ENCODE assay signal across 8 mouse cellular contexts in the genomic region with DNA sequence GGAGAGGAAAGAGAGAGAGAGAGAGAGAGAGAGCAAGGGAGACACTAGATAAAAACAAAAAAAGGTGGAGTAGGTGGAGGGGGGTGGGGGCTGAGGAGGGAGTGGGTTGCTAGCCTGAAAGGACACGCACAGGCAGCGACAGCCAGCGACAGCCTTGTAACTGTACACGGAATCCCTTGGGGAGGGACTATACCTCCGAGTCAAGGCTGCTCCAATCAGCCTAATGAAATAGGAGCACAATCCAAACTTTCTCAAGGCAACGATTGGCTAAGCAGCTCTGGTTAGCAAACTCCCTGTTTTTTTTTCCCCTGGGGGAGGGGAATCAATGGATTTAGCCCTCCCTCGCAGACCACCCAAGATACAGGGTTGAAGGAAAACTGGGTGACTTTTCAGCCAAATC.
DNase-seq lines count a peak whose midpoint lies in the region; ATAC-seq and TF ChIP-seq lines count a peak whose summit lies in the region.

No protein-coding gene starts in this region.

- no peak for TF ChIP-seq CTCF in kidney, adult 2 months (conservative IDR thresholded peaks at IDR 0.05; ENCODE audit: insufficient read depth, insufficient read length, low read depth, low read length)

- H3K36me3 ChIP-seq in kidney, adult 2 months (ENCODE audit: control insufficient read depth, insufficient read depth, low read length), result no peaks in the 10 kb centered on the region; the same call in 1 of the 2 replicates
- H3K36me3 ChIP-seq in macrophage (ENCODE audit: inconsistent target), result no peaks in the 10 kb centered on the region
- H3K36me3 ChIP-seq in stomach, embryonic 15.5 days, result no peaks in the 10 kb centered on the region

- no peaks in the 10 kb centered on the region for H3K27me3 ChIP-seq in kidney, adult 2 months (replicated peaks; ENCODE audit: control insufficient read depth, insufficient read depth, low read length)
- H3K27me3 ChIP-seq in stomach, embryonic 15.5 days (replicated peaks), result no peaks in the 10 kb centered on the region

- DNase-seq in kidney, adult 2 months, result peak; percentile 53
- DNase-seq in kidney, adult 8-10 months, result no peak
- peak; percentile 82 for DNase-seq in brain, adult 2 months (ENCODE audit: low read depth, low spot score)
- peak; percentile 45 to 59 for DNase-seq in heart, adult 18-20 months
- peak; percentile 65 for DNase-seq in kidney, postnatal 14 days
- DNase-seq in spleen, adult 18-20 months, result no peak

- no peaks in the 10 kb centered on the region for H3K9me3 ChIP-seq in stomach, embryonic 15.5 days

- peak overlapping the region; percentile 70 for H3K27ac ChIP-seq in kidney, adult 2 months (ENCODE audit: insufficient read depth, low read depth, low read length)
- peak overlapping the region; percentile 87 for H3K27ac ChIP-seq in macrophage
- peak overlapping the region; percentile 74 for H3K27ac ChIP-seq in stomach, embryonic 15.5 days

- H3K4me1 ChIP-seq in kidney, adult 2 months (ENCODE audit: control insufficient read depth, insufficient read depth, low read length), result peaks cover 42% of the 10 kb centered on the region
- H3K4me1 ChIP-seq in stomach, embryonic 15.5 days, result no peaks in the 10 kb centered on the region

- H3K9ac ChIP-seq in stomach, embryonic 15.5 days, result peak overlapping the region; percentile 54; the same call in 1 of the 2 replicates

- peak overlapping the region; percentile 37 for H3K4me3 ChIP-seq in kidney, adult 2 months (ENCODE audit: insufficient read depth, low read depth, low read length)
- H3K4me3 ChIP-seq in macrophage (ENCODE audit: inconsistent target), result peak overlapping the region; percentile 89
- peak overlapping the region; percentile 68 for H3K4me3 ChIP-seq in stomach, embryonic 15.5 days (replicated peaks)

- no peak for TF ChIP-seq POLR2A in kidney, adult 2 months (IDR thresholded peaks at IDR 0.05; ENCODE audit: low read depth, low read length)

- peak overlapping the region; percentile 99 for H3K4me2 ChIP-seq in stomach, embryonic 15.5 days

- peak; percentile 81 for ATAC-seq in stomach, embryonic 15.5 days (ENCODE audit: insufficient read depth, low FRiP score, low read depth)

- H3K79me2 ChIP-seq in macrophage (ENCODE audit: inconsistent target), result peaks cover 52% of the 10 kb centered on the region

- WGBS in kidney, adult 2 months, result 8% methylated on average over 7 of the region's 7 CpGs
- 13% methylated on average over 7 of the region's 7 CpGs for WGBS in macrophage (ENCODE audit: missing documents)
- 3% methylated on average over 7 of the region's 7 CpGs for WGBS in stomach, embryonic 15.5 days

Comparison
In these comparisons a context has a peak if more than half of its experiments do, and no peak if none do; other contexts are left out.
1. DNase-seq: peak in kidney, adult 2 months (single experiment), brain, adult 2 months (single experiment), heart, adult 18-20 months (2 of 2) and kidney, postnatal 14 days (single experiment); none in kidney, adult 8-10 months (0 of 2) and spleen, adult 18-20 months (0 of 2).
2. H3K4me3 ChIP-seq: peak in every context shown above with its lines; median percentile 89 in macrophage; 68 in stomach, embryonic 15.5 days; 37 in kidney, adult 2 months.
3. Peak in every context shown above with its lines, with median percentiles within 50 percentile points of each other: H3K27ac ChIP-seq.